Mouse (Mus musculus): ENCODE results near the gene Apobec2. TPM values are rescaled to one million over a fixed set of nuclear protein-coding genes. Genes with fewer than 3 reads are reported as not detected.

Gene Apobec2
- polyA plus RNA-seq, 1 experiment from 2014 or later = 0.29 TPM

GRCm38 (mm10) chr17:48418174-48418573, 14.6 kb downstream of the Apobec2 start:
- Histone ChIP-seq H3K36me3 (ENCODE audit: control insufficient read depth, insufficient read depth, low read length) (peaks cover 21% of the 10 kb centered on the region), H3K4me2 (ENCODE audit: low read length) (no peak overlapping the region), H3K4me3 (replicated peaks; ENCODE audit: low read depth, low read length) (no peak overlapping the region), H3K9me3 (ENCODE audit: control insufficient read depth, low read length) (no peaks in the 10 kb centered on the region), H3K27me3 (ENCODE audit: control insufficient read depth, insufficient read depth, low read length) (no peaks in the 10 kb centered on the region), H3K9ac (replicated peaks; ENCODE audit: low read length) (no peak overlapping the region), H3K4me1 (ENCODE audit: control insufficient read depth, insufficient read depth, low read length) (no peaks in the 10 kb centered on the region), H3K27ac (replicated peaks; ENCODE audit: low read depth, low read length) (no peak overlapping the region)
- ATAC-seq (ENCODE audit: low FRiP score, low TSS enrichment) (no peak), DNase-seq (no peak)
- 84% methylated on average over 7 of the region's 7 CpGs for WGBS

GRCm38 (mm10) chr17:48417521-48417920, 15.2 kb downstream of the Apobec2 start:
- Histone ChIP-seq H3K4me2 (ENCODE audit: low read length) (no peak overlapping the region), H3K9me3 (ENCODE audit: control insufficient read depth, low read length) (no peaks in the 10 kb centered on the region), H3K9ac (replicated peaks; ENCODE audit: low read length) (no peak overlapping the region), H3K27ac (replicated peaks; ENCODE audit: low read depth, low read length) (no peak overlapping the region), H3K27me3 (ENCODE audit: control insufficient read depth, insufficient read depth, low read length) (no peaks in the 10 kb centered on the region), H3K36me3 (ENCODE audit: control insufficient read depth, insufficient read depth, low read length) (peaks cover 22% of the 10 kb centered on the region), H3K4me3 (replicated peaks; ENCODE audit: low read depth, low read length) (no peak overlapping the region), H3K4me1 (ENCODE audit: control insufficient read depth, insufficient read depth, low read length) (no peaks in the 10 kb centered on the region)
- ATAC-seq (ENCODE audit: low FRiP score, low TSS enrichment) (no peak), DNase-seq (no peak)
- 93% methylated on average over 6 of the region's 6 CpGs for WGBS

- no peak overlapping the region for H3K9ac ChIP-seq (replicated peaks; ENCODE audit: low read length)
- no peak overlapping the region for H3K4me3 ChIP-seq (replicated peaks; ENCODE audit: low read depth, low read length)
- 0 out of 2 replicates have a peak overlapping the region, but pooled peaks have one; percentile 6 for H3K27ac ChIP-seq (replicated peaks; ENCODE audit: low read depth, low read length)
- peaks cover 2% of the 10 kb centered on the region for H3K4me1 ChIP-seq (ENCODE audit: control insufficient read depth, insufficient read depth, low read length)
- ATAC-seq (ENCODE audit: low FRiP score, low TSS enrichment) (peak; percentile 70), DNase-seq (peak; percentile 90)
- H3K36me3 ChIP-seq (ENCODE audit: control insufficient read depth, insufficient read depth, low read length) = peaks cover 23% of the 10 kb centered on the region
- no peaks in the 10 kb centered on the region for H3K9me3 ChIP-seq (ENCODE audit: control insufficient read depth, low read length)
- H3K4me2 ChIP-seq (ENCODE audit: low read length) = no peak overlapping the region
- no peaks in the 10 kb centered on the region for H3K27me3 ChIP-seq (ENCODE audit: control insufficient read depth, insufficient read depth, low read length)
- 93% methylated on average over 14 of the region's 14 CpGs for WGBS
Measured at GRCm38 (mm10) chr17:48416425-48417195, 16.1 kb downstream of the Apobec2 start.

GRCm38 (mm10) chr17:48416011-48416410, 16.7 kb downstream of the Apobec2 start:
- H3K4me1 ChIP-seq (ENCODE audit: control insufficient read depth, insufficient read depth, low read length) = peaks cover 8% of the 10 kb centered on the region
- 91% methylated on average over 7 of the region's 7 CpGs for WGBS

GRCm38 (mm10) chr17:48411241-48411640, 21.5 kb downstream of the Apobec2 start:
- WGBS = 54% methylated on average over 8 of the region's 8 CpGs
- no peaks in the 10 kb centered on the region for H3K27me3 ChIP-seq (ENCODE audit: control insufficient read depth, insufficient read depth, low read length)
- H3K27ac ChIP-seq (replicated peaks; ENCODE audit: low read depth, low read length) = peak overlapping the region; percentile 100
- peak overlapping the region; percentile 64; the same call in 1 of the 2 replicates for H3K9ac ChIP-seq (replicated peaks; ENCODE audit: low read length)
- peaks cover 22% of the 10 kb centered on the region for H3K4me1 ChIP-seq (ENCODE audit: control insufficient read depth, insufficient read depth, low read length)
- H3K4me3 ChIP-seq (replicated peaks; ENCODE audit: low read depth, low read length) = peak overlapping the region; percentile 60
- ATAC-seq (ENCODE audit: low FRiP score, low TSS enrichment) = no peak
- peaks cover 23% of the 10 kb centered on the region for H3K36me3 ChIP-seq (ENCODE audit: control insufficient read depth, insufficient read depth, low read length)
- DNase-seq = no peak
- H3K9me3 ChIP-seq (ENCODE audit: control insufficient read depth, low read length) = no peaks in the 10 kb centered on the region
- peak overlapping the region; percentile 80 for H3K4me2 ChIP-seq (ENCODE audit: low read length)

More at GRCm38 (mm10) chr17:48416011-48416410, 16.7 kb downstream of the Apobec2 start:
- no peaks in the 10 kb centered on the region for H3K27me3 ChIP-seq (ENCODE audit: control insufficient read depth, insufficient read depth, low read length)
- H3K4me3 ChIP-seq (replicated peaks; ENCODE audit: low read depth, low read length) = no peak overlapping the region
- no peak overlapping the region for H3K27ac ChIP-seq (replicated peaks; ENCODE audit: low read depth, low read length)
- H3K36me3 ChIP-seq (ENCODE audit: control insufficient read depth, insufficient read depth, low read length) = peaks cover 23% of the 10 kb centered on the region
- no peaks in the 10 kb centered on the region for H3K9me3 ChIP-seq (ENCODE audit: control insufficient read depth, low read length)
- no peak overlapping the region for H3K9ac ChIP-seq (replicated peaks; ENCODE audit: low read length)
- ATAC-seq (ENCODE audit: low FRiP score, low TSS enrichment) (no peak), DNase-seq (no peak)
- no peak overlapping the region for H3K4me2 ChIP-seq (ENCODE audit: low read length)

GRCm38 (mm10) chr17:48410299-48410785, 22.4 kb downstream of the Apobec2 start:
- peaks cover 22% of the 10 kb centered on the region for H3K4me1 ChIP-seq (ENCODE audit: control insufficient read depth, insufficient read depth, low read length)
- H3K4me3 ChIP-seq (replicated peaks; ENCODE audit: low read depth, low read length) = peak overlapping the region; percentile 60
- peak overlapping the region; percentile 64 for H3K9ac ChIP-seq (replicated peaks; ENCODE audit: low read length)
- H3K4me2 ChIP-seq (ENCODE audit: low read length) = peak overlapping the region; percentile 80
- H3K36me3 ChIP-seq (ENCODE audit: control insufficient read depth, insufficient read depth, low read length) = peaks cover 17% of the 10 kb centered on the region
- no peak for ATAC-seq (ENCODE audit: low FRiP score, low TSS enrichment)
- no peaks in the 10 kb centered on the region for H3K9me3 ChIP-seq (ENCODE audit: control insufficient read depth, low read length)
- no peaks in the 10 kb centered on the region for H3K27me3 ChIP-seq (ENCODE audit: control insufficient read depth, insufficient read depth, low read length)
- WGBS = 0% methylated on average over 13 of the region's 13 CpGs
- H3K27ac ChIP-seq (replicated peaks; ENCODE audit: low read depth, low read length) = peak overlapping the region; percentile 100
- DNase-seq = peak; percentile 57

GRCm38 (mm10) chr17:48409380-48410298, 23.1 kb downstream of the Apobec2 start, which contains the start of the genes Nfya and Oard1:
TSS of gene Nfya (minus strand) at chr17:48409906.
TSS of gene Oard1 (plus strand) at chr17:48410014.
- peak; percentile 96 for ATAC-seq (ENCODE audit: low FRiP score, low TSS enrichment)
- Histone ChIP-seq H3K9me3 (ENCODE audit: control insufficient read depth, low read length) (no peaks in the 10 kb centered on the region), H3K4me2 (ENCODE audit: low read length) (peak within 1 kb of the TSS; percentile 80), H3K36me3 (ENCODE audit: control insufficient read depth, insufficient read depth, low read length) (peaks cover 10% of the 10 kb centered on the region), H3K27me3 (ENCODE audit: control insufficient read depth, insufficient read depth, low read length) (no peaks in the 10 kb centered on the region), H3K27ac (replicated peaks; ENCODE audit: low read depth, low read length) (peak within 1 kb of the TSS; percentile 100), H3K4me3 (replicated peaks; ENCODE audit: low read depth, low read length) (peak within 1 kb of the TSS; percentile 85), H3K4me1 (ENCODE audit: control insufficient read depth, insufficient read depth, low read length) (peaks cover 22% of the 10 kb centered on the region), H3K9ac (replicated peaks; ENCODE audit: low read length) (peak within 1 kb of the TSS; percentile 96)
- WGBS = under 1% methylated on average over 84 of the region's 84 CpGs
- DNase-seq = peak; percentile 100

GRCm38 (mm10) chr17:48408526-48409291, 24.0 kb downstream of the Apobec2 start:
- DNase-seq (peak; percentile 83), ATAC-seq (ENCODE audit: low FRiP score, low TSS enrichment) (peak; percentile 11)
- Histone ChIP-seq H3K4me1 (ENCODE audit: control insufficient read depth, insufficient read depth, low read length) (peaks cover 22% of the 10 kb centered on the region), H3K4me3 (replicated peaks; ENCODE audit: low read depth, low read length) (peak overlapping the region; percentile 85), H3K36me3 (ENCODE audit: control insufficient read depth, insufficient read depth, low read length) (0 out of 2 replicates have a peak, but pooled peaks cover 5% of the 10 kb centered on the region), H3K4me2 (ENCODE audit: low read length) (peak overlapping the region; percentile 64), H3K27me3 (ENCODE audit: control insufficient read depth, insufficient read depth, low read length) (no peaks in the 10 kb centered on the region), H3K27ac (replicated peaks; ENCODE audit: low read depth, low read length) (peak overlapping the region; percentile 100), H3K9ac (replicated peaks; ENCODE audit: low read length) (peak overlapping the region; percentile 96), H3K9me3 (ENCODE audit: control insufficient read depth, low read length) (no peaks in the 10 kb centered on the region)
- WGBS = under 1% methylated on average over 47 of the region's 47 CpGs

Data from midbrain, embryonic 14.5 days (tissue).